Mouse (Mus musculus): Measurements from ENCODE around the gene Fitm2. TPM values are rescaled to one million over a fixed set of nuclear protein-coding genes. Genes with fewer than 3 reads are reported as not detected.

Fitm2 gene
- polyA plus RNA-seq, 1 experiment: 21.5 TPM

GRCm38 (mm10) chr2:163450668-163451295 lies 21.6 kb downstream of the Fitm2 start:
- peak overlapping the region; percentile 20; the same call in 1 of the 2 replicates for H3K27ac ChIP-seq (ENCODE audit: insufficient read depth, low read length)
- TF ChIP-seq POLR2A (IDR thresholded peaks at IDR 0.05; ENCODE audit: borderline replicate concordance, insufficient read depth, low read length): no peak
- no peak for TF ChIP-seq CTCF (IDR thresholded peaks at IDR 0.05; ENCODE audit: borderline replicate concordance, insufficient read depth, low read depth, low read length)
- 19% methylated on average over 6 of the region's 6 CpGs for WGBS
- no peak overlapping the region for H3K4me3 ChIP-seq (replicated peaks; ENCODE audit: insufficient read depth, low read depth, low read length)
- peaks cover 18% of the 10 kb centered on the region for H3K4me1 ChIP-seq (ENCODE audit: control insufficient read depth, insufficient read depth, low read length)
- H3K27me3 ChIP-seq (ENCODE audit: control insufficient read depth, insufficient read depth, low read length): no peaks in the 10 kb centered on the region
- DNase-seq: peak in 1 of 2 experiments; percentile 55

- no peak for TF ChIP-seq CTCF (IDR thresholded peaks at IDR 0.05; ENCODE audit: borderline replicate concordance, insufficient read depth, low read depth, low read length)
- no peak for TF ChIP-seq POLR2A (IDR thresholded peaks at IDR 0.05; ENCODE audit: borderline replicate concordance, insufficient read depth, low read length)
- Histone ChIP-seq H3K4me1 (ENCODE audit: control insufficient read depth, insufficient read depth, low read length) (peaks cover 32% of the 10 kb centered on the region), H3K27ac (ENCODE audit: insufficient read depth, low read length) (no peak overlapping the region), H3K27me3 (ENCODE audit: control insufficient read depth, insufficient read depth, low read length) (no peaks in the 10 kb centered on the region), H3K4me3 (replicated peaks; ENCODE audit: insufficient read depth, low read depth, low read length) (no peak overlapping the region)
- 67% methylated on average over 3 of the region's 3 CpGs for WGBS
- no peak for DNase-seq
Observed at GRCm38 (mm10) chr2:163449276-163449675, 23.2 kb downstream of the Fitm2 start.

GRCm38 (mm10) chr2:163447375-163447774 lies 25.1 kb downstream of the Fitm2 start:
- DNase-seq: no peak
- Histone ChIP-seq H3K4me1 (ENCODE audit: control insufficient read depth, insufficient read depth, low read length) (peaks cover 46% of the 10 kb centered on the region), H3K27me3 (ENCODE audit: control insufficient read depth, insufficient read depth, low read length) (no peaks in the 10 kb centered on the region), H3K27ac (ENCODE audit: insufficient read depth, low read length) (no peak overlapping the region), H3K4me3 (replicated peaks; ENCODE audit: insufficient read depth, low read depth, low read length) (no peak overlapping the region)
- 83% methylated on average over 12 of the region's 12 CpGs for WGBS
- TF ChIP-seq CTCF (IDR thresholded peaks at IDR 0.05; ENCODE audit: borderline replicate concordance, insufficient read depth, low read depth, low read length) (no peak), POLR2A (IDR thresholded peaks at IDR 0.05; ENCODE audit: borderline replicate concordance, insufficient read depth, low read length) (no peak)

- WGBS: 50% methylated on average over 7 of the region's 7 CpGs
- Histone ChIP-seq H3K27ac (ENCODE audit: insufficient read depth, low read length) (peak overlapping the region; percentile 44), H3K4me1 (ENCODE audit: control insufficient read depth, insufficient read depth, low read length) (peaks cover 49% of the 10 kb centered on the region), H3K27me3 (ENCODE audit: control insufficient read depth, insufficient read depth, low read length) (no peaks in the 10 kb centered on the region), H3K4me3 (replicated peaks; ENCODE audit: insufficient read depth, low read depth, low read length) (no peak overlapping the region)
- DNase-seq: no peak
- TF ChIP-seq CTCF (IDR thresholded peaks at IDR 0.05; ENCODE audit: borderline replicate concordance, insufficient read depth, low read depth, low read length) (no peak), POLR2A (IDR thresholded peaks at IDR 0.05; ENCODE audit: borderline replicate concordance, insufficient read depth, low read length) (no peak)
Observed at GRCm38 (mm10) chr2:163444017-163444416, 28.4 kb downstream of the Fitm2 start.

GRCm38 (mm10) chr2:163443543-163443942 lies 28.9 kb downstream of the Fitm2 start:
- Histone ChIP-seq H3K4me1 (ENCODE audit: control insufficient read depth, insufficient read depth, low read length) (peaks cover 49% of the 10 kb centered on the region), H3K27ac (ENCODE audit: insufficient read depth, low read length) (peak overlapping the region; percentile 44), H3K27me3 (ENCODE audit: control insufficient read depth, insufficient read depth, low read length) (no peaks in the 10 kb centered on the region), H3K4me3 (replicated peaks; ENCODE audit: insufficient read depth, low read depth, low read length) (no peak overlapping the region)
- TF ChIP-seq POLR2A (IDR thresholded peaks at IDR 0.05; ENCODE audit: borderline replicate concordance, insufficient read depth, low read length) (no peak), CTCF (IDR thresholded peaks at IDR 0.05; ENCODE audit: borderline replicate concordance, insufficient read depth, low read depth, low read length) (no peak)
- 5% methylated on average over 6 of the region's 6 CpGs for WGBS
- DNase-seq: peak; percentile 89 to 92

GRCm38 (mm10) chr2:163439488-163439887 lies 32.9 kb downstream of the Fitm2 start:
- 45% methylated on average over 1 of the region's 1 CpGs for WGBS
- TF ChIP-seq CTCF (IDR thresholded peaks at IDR 0.05; ENCODE audit: borderline replicate concordance, insufficient read depth, low read depth, low read length) (no peak), POLR2A (IDR thresholded peaks at IDR 0.05; ENCODE audit: borderline replicate concordance, insufficient read depth, low read length) (no peak)
- Histone ChIP-seq H3K27ac (ENCODE audit: insufficient read depth, low read length) (no peak overlapping the region), H3K27me3 (ENCODE audit: control insufficient read depth, insufficient read depth, low read length) (no peaks in the 10 kb centered on the region), H3K4me3 (replicated peaks; ENCODE audit: insufficient read depth, low read depth, low read length) (peak overlapping the region; percentile 90), H3K4me1 (ENCODE audit: control insufficient read depth, insufficient read depth, low read length) (peaks cover 40% of the 10 kb centered on the region)
- DNase-seq: peak in 1 of 2 experiments; percentile 56

- TF ChIP-seq CTCF (IDR thresholded peaks at IDR 0.05; ENCODE audit: borderline replicate concordance, insufficient read depth, low read depth, low read length): no peak
- TF ChIP-seq POLR2A (IDR thresholded peaks at IDR 0.05; ENCODE audit: borderline replicate concordance, insufficient read depth, low read length): no peak
Observed at GRCm38 (mm10) chr2:163438619-163439451, 33.6 kb downstream of the Fitm2 start.

More at GRCm38 (mm10) chr2:163438619-163439451, 33.6 kb downstream of the Fitm2 start:
- 2% methylated on average over 30 of the region's 30 CpGs for WGBS
- Histone ChIP-seq H3K27me3 (ENCODE audit: control insufficient read depth, insufficient read depth, low read length) (no peaks in the 10 kb centered on the region), H3K4me3 (replicated peaks; ENCODE audit: insufficient read depth, low read depth, low read length) (peak overlapping the region; percentile 90), H3K27ac (ENCODE audit: insufficient read depth, low read length) (peak overlapping the region; percentile 85), H3K4me1 (ENCODE audit: control insufficient read depth, insufficient read depth, low read length) (peaks cover 36% of the 10 kb centered on the region)
- peak in 1 of 2 experiments; percentile 58 for DNase-seq
